Mouse (Mus musculus): ENCODE measurements around the gene Gpc1. TPM values are rescaled to one million over a fixed set of nuclear protein-coding genes. Genes with fewer than 3 reads are reported as not detected.

Gpc1 gene
- polyA plus RNA-seq, 2 experiments = 75.5 to 76.2 TPM

GRCm38 (mm10) chr1:92814319-92814718, 17.1 kb upstream of the Gpc1 start:
- no peak overlapping the region for H3K4me3 ChIP-seq (replicated peaks; ENCODE audit: low read length)
- no peak overlapping the region for H3K4me2 ChIP-seq (replicated peaks; ENCODE audit: low read depth, low read length, severe bottlenecking)
- peak; percentile 48 for DNase-seq (ENCODE audit: low spot score)
- TF ChIP-seq POLR2A (IDR thresholded peaks at IDR 0.05; ENCODE audit: borderline replicate concordance, extremely low read depth, insufficient read depth, insufficient read length) = no peak
- no peaks in the 10 kb centered on the region for H3K9me3 ChIP-seq (ENCODE audit: control insufficient read depth, low read length)
- H3K27me3 ChIP-seq (ENCODE audit: control insufficient read depth, insufficient read depth, low read length) = no peaks in the 10 kb centered on the region
- H3K4me1 ChIP-seq (ENCODE audit: control insufficient read depth, insufficient read depth, low read length) = peaks cover 11% of the 10 kb centered on the region
- H3K9ac ChIP-seq (ENCODE audit: low read depth, low read length, severe bottlenecking) = no peak overlapping the region
- H3K36me3 ChIP-seq (ENCODE audit: control insufficient read depth, insufficient read depth, low read length) = no peaks in the 10 kb centered on the region
- WGBS = 28% methylated on average over 5 of the region's 5 CpGs
- peak; percentile 86 for ATAC-seq (ENCODE audit: low FRiP score, low read depth)
- no peak overlapping the region for H3K27ac ChIP-seq (replicated peaks; ENCODE audit: low read depth, low read length)

DNA sequence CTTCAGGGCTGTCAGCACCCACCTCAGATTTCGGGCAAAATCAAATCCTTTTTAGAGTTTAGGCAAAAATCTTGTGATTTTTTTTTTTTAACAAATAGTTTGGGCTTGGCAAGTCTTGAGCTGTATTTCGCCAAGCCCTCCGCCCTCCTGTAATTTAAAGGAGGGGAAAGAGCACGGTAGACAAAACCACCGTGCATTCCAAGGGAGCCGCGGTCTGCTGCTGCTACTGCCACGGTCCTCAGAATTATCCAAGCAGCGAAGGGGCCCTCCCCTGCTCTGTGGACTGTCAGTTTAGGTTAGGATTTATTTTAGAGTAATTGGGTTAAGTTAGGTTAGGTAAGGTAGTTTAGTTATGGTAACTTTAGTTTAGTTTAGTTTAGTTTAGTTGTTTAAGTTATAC, 16.3 kb upstream of the Gpc1 start:
- WGBS = 46% methylated on average over 9 of the region's 9 CpGs
- Histone ChIP-seq H3K4me3 (replicated peaks; ENCODE audit: low read length) (no peak overlapping the region), H3K4me1 (ENCODE audit: control insufficient read depth, insufficient read depth, low read length) (peaks cover 11% of the 10 kb centered on the region), H3K36me3 (ENCODE audit: control insufficient read depth, insufficient read depth, low read length) (no peaks in the 10 kb centered on the region), H3K4me2 (replicated peaks; ENCODE audit: low read depth, low read length, severe bottlenecking) (no peak overlapping the region), H3K9ac (ENCODE audit: low read depth, low read length, severe bottlenecking) (no peak overlapping the region), H3K27me3 (ENCODE audit: control insufficient read depth, insufficient read depth, low read length) (no peaks in the 10 kb centered on the region), H3K9me3 (ENCODE audit: control insufficient read depth, low read length) (no peaks in the 10 kb centered on the region), H3K27ac (replicated peaks; ENCODE audit: low read depth, low read length) (peak overlapping the region; percentile 63)
- DNase-seq (ENCODE audit: low spot score) (peak; percentile 47), ATAC-seq (ENCODE audit: low FRiP score, low read depth) (no peak)
- TF ChIP-seq POLR2A (IDR thresholded peaks at IDR 0.05; ENCODE audit: borderline replicate concordance, extremely low read depth, insufficient read depth, insufficient read length) = no peak

- H3K36me3 ChIP-seq (ENCODE audit: control insufficient read depth, insufficient read depth, low read length) = no peaks in the 10 kb centered on the region
- no peaks in the 10 kb centered on the region for H3K9me3 ChIP-seq (ENCODE audit: control insufficient read depth, low read length)
- 66% methylated on average over 5 of the region's 5 CpGs for WGBS
- ATAC-seq (ENCODE audit: low FRiP score, low read depth) (no peak), DNase-seq (ENCODE audit: low spot score) (no peak)
- TF ChIP-seq POLR2A (IDR thresholded peaks at IDR 0.05; ENCODE audit: borderline replicate concordance, extremely low read depth, insufficient read depth, insufficient read length) = no peak
- no peak overlapping the region for H3K4me3 ChIP-seq (replicated peaks; ENCODE audit: low read length)
- H3K4me1 ChIP-seq (ENCODE audit: control insufficient read depth, insufficient read depth, low read length) = peaks cover 11% of the 10 kb centered on the region
- peak overlapping the region; percentile 63 for H3K27ac ChIP-seq (replicated peaks; ENCODE audit: low read depth, low read length)
- no peak overlapping the region for H3K9ac ChIP-seq (ENCODE audit: low read depth, low read length, severe bottlenecking)
- no peaks in the 10 kb centered on the region for H3K27me3 ChIP-seq (ENCODE audit: control insufficient read depth, insufficient read depth, low read length)
- H3K4me2 ChIP-seq (replicated peaks; ENCODE audit: low read depth, low read length, severe bottlenecking) = no peak overlapping the region
These were observed 15.6 kb upstream of the Gpc1 start for GRCm38 (mm10) chr1:92815756-92816294.

DNA sequence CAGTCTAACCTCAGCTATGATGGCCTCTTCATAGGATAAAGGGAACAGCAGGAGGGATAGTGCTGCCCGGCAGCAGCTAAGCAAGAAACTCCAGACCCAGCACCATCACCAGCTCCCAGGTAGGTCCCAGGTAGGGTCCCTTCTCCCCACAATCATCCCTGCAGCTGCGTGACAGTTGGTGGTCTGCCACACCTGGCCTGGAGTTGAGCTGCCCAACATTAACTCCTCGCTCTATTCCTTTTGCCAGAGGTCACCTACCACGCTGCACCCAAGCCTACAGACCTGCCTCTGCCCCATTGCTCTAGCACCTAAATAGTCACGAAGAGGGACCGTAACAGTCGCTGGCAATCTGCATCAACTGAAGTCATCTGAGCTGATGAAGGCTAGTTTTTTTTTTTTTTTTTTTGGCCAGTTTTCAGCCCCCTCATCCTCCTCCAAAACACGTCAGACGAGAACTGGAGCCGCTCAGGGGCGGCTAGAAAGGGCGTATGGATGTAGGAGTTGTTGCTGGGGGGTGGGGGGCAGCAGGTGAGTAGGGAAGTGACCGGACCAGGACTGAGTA, 738 bp upstream of the Gpc1 start:
- H3K9me3 ChIP-seq (ENCODE audit: control insufficient read depth, low read length) = no peaks in the 10 kb centered on the region
- peak overlapping the region; percentile 71 for H3K4me2 ChIP-seq (replicated peaks; ENCODE audit: low read depth, low read length, severe bottlenecking)
- no peaks in the 10 kb centered on the region for H3K27me3 ChIP-seq (ENCODE audit: control insufficient read depth, insufficient read depth, low read length)
- 5% methylated on average over 13 of the region's 13 CpGs for WGBS
- TF ChIP-seq POLR2A (IDR thresholded peaks at IDR 0.05; ENCODE audit: borderline replicate concordance, extremely low read depth, insufficient read depth, insufficient read length) = no peak
- H3K4me3 ChIP-seq (replicated peaks; ENCODE audit: low read length) = peak overlapping the region; percentile 90
- peaks cover 13% of the 10 kb centered on the region for H3K4me1 ChIP-seq (ENCODE audit: control insufficient read depth, insufficient read depth, low read length)
- peak overlapping the region; percentile 90 for H3K9ac ChIP-seq (ENCODE audit: low read depth, low read length, severe bottlenecking)
- H3K27ac ChIP-seq (replicated peaks; ENCODE audit: low read depth, low read length) = peak overlapping the region; percentile 91; the same call in 1 of the 2 replicates
- ATAC-seq (ENCODE audit: low FRiP score, low read depth) (no peak), DNase-seq (ENCODE audit: low spot score) (no peak)
- no peaks in the 10 kb centered on the region for H3K36me3 ChIP-seq (ENCODE audit: control insufficient read depth, insufficient read depth, low read length)

DNA sequence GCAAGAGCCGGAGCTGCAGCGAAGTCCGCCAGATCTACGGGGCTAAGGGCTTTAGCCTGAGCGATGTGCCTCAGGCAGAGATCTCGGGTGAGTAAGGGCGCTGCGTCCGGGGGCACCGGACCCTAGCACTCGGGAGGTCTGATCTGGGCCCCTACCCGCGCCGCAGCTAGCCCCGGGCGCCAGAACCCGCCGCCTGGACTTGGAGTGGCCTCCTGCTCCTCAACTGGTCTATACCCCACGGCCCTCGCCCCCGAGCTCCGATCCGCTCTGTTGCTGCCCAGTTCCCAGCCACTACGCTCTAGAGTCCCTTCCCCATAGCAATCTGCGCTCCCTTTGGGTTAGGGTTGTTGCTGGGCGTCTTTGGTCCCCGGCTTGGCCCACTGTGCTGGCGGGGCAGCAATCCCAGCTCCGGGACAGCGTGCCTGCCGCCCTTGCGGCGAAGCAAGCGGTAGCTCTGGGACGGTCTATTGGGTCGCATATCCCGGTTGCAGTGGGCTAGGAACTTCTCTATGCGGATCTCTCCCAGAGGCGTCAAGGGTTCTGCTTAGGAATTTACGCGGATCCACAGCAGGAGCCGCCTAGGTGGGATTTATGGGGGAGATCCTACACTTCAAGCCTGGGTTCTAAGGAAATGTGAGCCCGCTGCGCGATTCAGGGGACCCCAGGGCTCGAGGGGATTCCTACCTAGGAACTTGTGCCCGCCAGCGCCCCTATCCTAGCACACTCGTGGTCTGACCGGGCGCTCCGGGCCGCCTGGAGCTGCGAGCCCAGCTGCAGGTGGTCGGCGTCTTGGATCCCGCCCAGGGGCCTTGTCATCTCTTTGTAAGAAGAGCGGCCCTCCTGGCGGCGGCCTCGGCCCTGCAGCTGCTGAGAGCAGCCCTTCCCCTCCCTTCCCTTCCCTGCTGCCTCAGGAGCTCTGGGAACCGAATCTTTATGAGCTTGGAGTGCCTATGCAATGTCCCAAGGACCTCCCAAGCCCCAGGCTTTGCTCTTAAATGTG, 866 bp downstream of the Gpc1 start:
- peak overlapping the region; percentile 90 for H3K9ac ChIP-seq (ENCODE audit: low read depth, low read length, severe bottlenecking)
- no peaks in the 10 kb centered on the region for H3K27me3 ChIP-seq (ENCODE audit: control insufficient read depth, insufficient read depth, low read length)
- peak overlapping the region; percentile 71 for H3K4me2 ChIP-seq (replicated peaks; ENCODE audit: low read depth, low read length, severe bottlenecking)
- ATAC-seq (ENCODE audit: low FRiP score, low read depth) = peak; percentile 28; the same call in 1 of the 2 replicates
- under 1% methylated on average over 51 of the region's 62 CpGs for WGBS
- peak overlapping the region; percentile 91 for H3K27ac ChIP-seq (replicated peaks; ENCODE audit: low read depth, low read length)
- H3K36me3 ChIP-seq (ENCODE audit: control insufficient read depth, insufficient read depth, low read length) = 0 out of 2 replicates have a peak, but pooled peaks cover 6% of the 10 kb centered on the region
- no peak for TF ChIP-seq POLR2A (IDR thresholded peaks at IDR 0.05; ENCODE audit: borderline replicate concordance, extremely low read depth, insufficient read depth, insufficient read length)
- peaks cover 13% of the 10 kb centered on the region for H3K4me1 ChIP-seq (ENCODE audit: control insufficient read depth, insufficient read depth, low read length)
- peak; percentile 86 for DNase-seq (ENCODE audit: low spot score)
- no peaks in the 10 kb centered on the region for H3K9me3 ChIP-seq (ENCODE audit: control insufficient read depth, low read length)
- peak overlapping the region; percentile 90 for H3K4me3 ChIP-seq (replicated peaks; ENCODE audit: low read length)

All from limb, embryonic 14.5 days (tissue).